Mouse (Mus musculus) spleen, postnatal 0 days (tissue): ENCODE data around the gene Olfr1496. TPM values are rescaled to one million over a fixed set of nuclear protein-coding genes. Genes with fewer than 3 reads are reported as not detected.

Source experiments
- polyA plus RNA-seq: library from polyadenylated mRNA; unstranded; fragments of >200 nt; fragmentation: Nextera tagmentation; extraction: Ambion mirVana; gene quantifications from 2 replicates; pipeline ENCODE4 v1.2.1, GENCODE M21; 2015

Gene Olfr1496
- polyA plus RNA-seq: not detected in 2 replicates

DNA sequence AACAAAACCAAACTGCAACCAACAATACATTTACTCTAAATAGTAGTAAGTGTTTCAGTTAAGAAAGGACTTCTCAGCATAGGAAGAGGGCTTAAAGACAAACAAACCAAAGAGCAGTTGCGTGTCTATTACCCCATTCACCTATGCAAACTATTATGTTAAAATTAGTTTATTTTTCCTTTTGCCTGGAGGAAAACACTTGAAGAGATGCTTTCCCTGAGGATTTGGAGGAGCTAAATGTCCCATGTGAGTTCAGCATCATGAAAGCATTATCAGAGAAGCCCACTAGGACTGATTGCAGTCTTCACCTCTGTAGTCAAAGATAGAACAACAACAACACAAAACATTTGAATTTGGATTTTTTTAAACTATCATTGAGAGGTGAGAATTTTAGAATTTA, at the start of gene Olfr1496:
Gene Olfr1496, plus strand, starts transcription at position 301 of the 400 bp plus-strand sequence.

DNA sequence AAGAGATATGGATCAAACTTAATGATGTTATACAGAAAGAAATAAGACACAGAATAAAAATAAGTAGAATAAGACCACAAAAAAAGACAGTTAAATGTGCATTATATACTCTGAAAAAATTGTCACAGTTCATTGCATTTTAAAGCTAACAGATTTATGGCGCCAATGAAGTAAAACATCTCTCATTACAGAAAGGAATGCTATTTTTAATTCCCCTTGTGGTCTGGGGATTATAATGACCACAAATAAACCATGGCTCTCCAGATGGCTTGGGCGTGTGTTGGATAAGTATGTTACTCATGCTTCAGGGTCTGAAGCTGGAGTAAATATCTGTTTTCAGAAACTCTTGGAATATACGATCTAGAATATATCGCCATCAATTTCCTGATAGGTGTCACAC, 38.2 kb upstream of the Olfr1496 start, which contains the start of gene Olfr1494:
Gene Olfr1494, plus strand, starts transcription at position 301 of the 400 bp plus-strand sequence.

DNA sequence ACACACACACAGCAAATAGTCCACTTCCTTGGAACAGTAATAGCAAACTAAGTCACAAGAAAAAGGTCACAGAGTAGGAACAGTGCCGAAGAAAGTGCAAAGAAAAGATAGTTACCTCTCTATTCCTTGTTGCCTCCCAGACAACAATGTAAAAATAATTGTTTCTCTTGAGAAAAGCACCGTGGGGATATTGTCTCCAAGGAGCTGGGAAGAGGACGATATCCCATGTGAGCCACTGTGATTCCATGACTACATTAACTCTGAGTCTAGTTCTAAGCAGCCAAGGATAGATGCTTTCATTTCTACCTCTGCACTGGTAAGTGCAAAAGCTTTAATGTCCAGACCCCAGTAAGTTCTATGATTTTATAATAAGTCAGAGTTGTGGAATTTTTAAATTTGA, 13.4 kb upstream of the Olfr1496 start, which contains the start of gene Olfr1495:
Gene Olfr1495, plus strand, starts transcription at position 301 of the 400 bp plus-strand sequence.

DNA sequence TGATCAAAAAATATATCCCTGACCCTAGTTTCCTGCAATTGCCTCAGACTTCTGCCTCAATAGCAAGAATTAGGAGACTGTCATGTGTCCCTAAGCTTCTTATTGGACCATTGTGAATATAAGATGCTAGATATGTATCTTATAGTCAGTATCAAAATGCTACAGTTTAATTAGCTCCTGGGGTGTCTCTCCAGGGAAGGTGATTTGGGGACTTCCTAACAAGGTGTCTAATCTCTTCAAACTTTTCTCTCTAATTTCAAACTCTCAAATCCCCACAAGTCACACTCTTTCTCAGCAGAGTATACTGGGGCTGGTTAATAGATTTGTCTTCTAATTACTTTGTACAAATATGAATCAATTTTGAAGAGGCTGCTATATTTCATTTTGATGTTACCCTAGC, 20.4 kb downstream of the Olfr1496 start, which contains the start of gene Olfr1497:
Gene Olfr1497, minus strand, starts transcription at position 101 of the 400 bp plus-strand sequence.

DNA sequence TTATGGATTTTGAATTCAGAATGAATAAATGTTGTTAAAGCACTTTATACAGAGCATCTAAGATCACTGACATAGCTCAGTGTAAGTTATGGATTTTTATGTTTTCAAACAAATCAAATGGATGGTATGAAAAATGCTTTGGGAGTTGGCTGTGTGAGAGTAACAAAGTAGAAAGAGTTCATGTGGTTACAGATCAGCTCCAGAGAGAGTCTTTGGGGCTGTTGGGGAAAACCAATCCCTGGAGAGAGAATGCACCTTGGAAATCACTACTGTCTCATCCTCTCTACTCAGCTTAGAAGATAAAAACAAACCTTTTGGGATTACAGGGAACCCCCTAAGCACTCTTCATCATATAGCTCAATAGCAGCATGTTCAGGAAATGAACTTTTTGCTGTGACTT, 41.7 kb downstream of the Olfr1496 start, which contains the start of gene Olfr1499:
Gene Olfr1499, minus strand, starts transcription at position 101 of the 400 bp plus-strand sequence.

DNA sequence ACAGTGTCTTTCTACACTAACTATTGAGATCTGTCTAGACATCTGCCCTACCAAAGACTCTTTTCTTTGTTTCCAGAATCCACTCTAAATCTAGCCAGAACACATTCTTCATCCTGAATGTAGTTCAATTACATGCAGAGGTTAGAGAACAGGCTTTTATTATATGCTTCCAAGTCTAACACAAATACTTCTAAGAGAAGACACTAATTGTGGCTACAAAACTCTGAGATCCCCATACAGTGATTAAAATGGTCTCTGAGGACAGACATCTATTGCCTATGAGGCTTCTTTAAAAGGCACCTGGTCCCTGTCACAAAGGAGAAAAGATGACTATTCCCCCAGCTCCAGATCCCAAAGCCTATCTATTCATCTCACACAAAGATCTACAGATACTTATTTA, 52.7 kb downstream of the Olfr1496 start, which contains the start of gene Olfr1500:
Gene Olfr1500, minus strand, starts transcription at position 101 of the 400 bp plus-strand sequence.

Other genes with a start within 250 kb of the Olfr1496 start
- not detected in 2 replicates for gene Olfr1480, start 250.0 kb upstream of the Olfr1496 start, polyA plus RNA-seq
- gene Olfr1484, start 194.4 kb upstream of the Olfr1496 start, polyA plus RNA-seq: not detected in 2 replicates
- not detected in 2 replicates for gene Olfr1487, start 160.5 kb upstream of the Olfr1496 start, polyA plus RNA-seq
- not detected in 2 replicates for gene Olfr1489, start 146.3 kb upstream of the Olfr1496 start, polyA plus RNA-seq
- not detected in 2 replicates for gene Olfr1490, start 126.8 kb upstream of the Olfr1496 start, polyA plus RNA-seq
- not detected in 2 replicates for gene Olfr1491, start 80.6 kb upstream of the Olfr1496 start, polyA plus RNA-seq
- gene Olfr1493-ps1, start 54.6 kb upstream of the Olfr1496 start, polyA plus RNA-seq: not detected in 2 replicates
- not detected in 2 replicates for gene Olfr1494, start 38.1 kb upstream of the Olfr1496 start, polyA plus RNA-seq
- gene Olfr1495, start 13.3 kb upstream of the Olfr1496 start, polyA plus RNA-seq: not detected in 2 replicates
- not detected in 2 replicates for gene Olfr1497, start 20.3 kb downstream of the Olfr1496 start, polyA plus RNA-seq
- gene Olfr1499, start 41.6 kb downstream of the Olfr1496 start, polyA plus RNA-seq: not detected in 2 replicates
- not detected in 2 replicates for gene Olfr1500, start 52.6 kb downstream of the Olfr1496 start, polyA plus RNA-seq
- not detected in 2 replicates for gene Olfr1501, start 72.8 kb downstream of the Olfr1496 start, polyA plus RNA-seq
- not detected in 2 replicates for gene Olfr1502, start 83.9 kb downstream of the Olfr1496 start, polyA plus RNA-seq
- not detected in 2 replicates for gene Olfr1504, start 120.0 kb downstream of the Olfr1496 start, polyA plus RNA-seq
- gene Olfr1505, start 135.7 kb downstream of the Olfr1496 start, polyA plus RNA-seq: not detected in 2 replicates